Mouse (Mus musculus): Measurements from ENCODE around the gene Trank1. TPM values are rescaled to one million over a fixed set of nuclear protein-coding genes. Genes with fewer than 3 reads are reported as not detected.

Gene Trank1
- total RNA-seq, 2 experiments from 2014 or later = 0.23 to 0.24 TPM

Other genes starting within 250 kb of the Trank1 start
- gene Lrrfip2, start 194.1 kb upstream of the Trank1 start, total RNA-seq (2021) = 10 to 100 TPM; 60.2 to 63.7 TPM
- 1 to 10 TPM; 7.8 TPM for gene Mlh1, start 39.9 kb upstream of the Trank1 start, total RNA-seq (2021)
- gene Epm2aip1, start 39.8 kb upstream of the Trank1 start, total RNA-seq (2021) = 10 to 100 TPM; 22.6 to 25.2 TPM
- 1 to 10 TPM in 1 of 2 experiments, under 1 TPM in 1; 0.62 to 1.4 TPM for gene Dclk3, start 127.3 kb downstream of the Trank1 start, total RNA-seq (2021)